Mouse (Mus musculus): Measurements from ENCODE around the gene Myh15. TPM values are rescaled to one million over a fixed set of nuclear protein-coding genes. Genes with fewer than 3 reads are reported as not detected.

Myh15 gene
- polyA plus RNA-seq, 1 experiment from 2014 or later: not detected

DNA sequence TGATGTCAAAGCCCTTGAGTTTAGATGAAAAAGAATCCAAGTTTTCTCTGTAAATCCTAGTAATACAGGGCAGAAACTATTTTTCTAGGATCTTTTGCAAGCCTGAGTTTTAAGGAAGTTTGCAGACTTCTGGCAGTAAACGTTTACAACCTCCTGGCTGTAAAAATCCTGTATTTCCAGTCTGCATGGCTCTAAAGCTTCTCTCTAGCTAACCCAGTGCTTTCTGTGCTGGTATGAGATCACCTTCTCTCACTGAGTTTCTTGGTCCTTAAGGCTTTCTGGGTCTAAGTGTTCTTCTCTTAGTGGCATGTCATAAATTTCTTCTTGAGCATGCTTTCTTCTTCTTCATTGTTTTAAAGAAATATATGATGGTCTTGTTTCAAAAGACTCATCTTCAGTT lies 70.7 kb downstream of the Myh15 start:
- WGBS: 33% methylated on average over 1 of the region's 1 CpGs
- ATAC-seq (ENCODE audit: insufficient number of reproducible peaks, insufficient read depth, low FRiP score, low read depth): no peak

DNA sequence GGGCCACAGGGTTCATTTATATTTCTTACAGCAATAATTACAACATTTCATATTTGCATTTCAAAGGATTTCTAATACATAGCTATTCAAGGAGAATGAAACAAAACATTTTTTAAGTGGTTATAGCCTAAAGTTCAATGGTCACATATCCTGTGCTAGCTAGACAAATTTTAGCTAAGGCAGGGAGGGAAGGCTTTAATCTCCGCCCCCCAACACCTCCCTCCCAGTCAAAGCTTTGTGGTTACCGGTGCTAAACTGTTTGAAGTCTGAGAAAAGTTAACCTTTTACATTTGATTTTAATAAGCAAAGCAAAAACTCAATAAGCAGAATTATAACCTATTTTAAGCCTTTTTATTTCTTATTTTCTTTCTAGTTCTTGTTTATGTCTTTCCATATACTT lies 98.9 kb downstream of the Myh15 start:
- Histone ChIP-seq H3K9ac (replicated peaks; ENCODE audit: low read depth, low read length) (no peak overlapping the region), H3K36me3 (ENCODE audit: control insufficient read depth, insufficient read depth, low read length) (no peaks in the 10 kb centered on the region), H3K27ac (ENCODE audit: low read length) (no peak overlapping the region), H3K4me1 (ENCODE audit: control insufficient read depth, insufficient read depth, low read length) (no peaks in the 10 kb centered on the region), H3K4me2 (replicated peaks; ENCODE audit: low read depth, low read length) (no peak overlapping the region), H3K27me3 (ENCODE audit: control insufficient read depth, insufficient read depth, low read length) (no peaks in the 10 kb centered on the region), H3K9me3 (ENCODE audit: control insufficient read depth, low read depth, low read length) (no peaks in the 10 kb centered on the region), H3K4me3 (ENCODE audit: low read depth, low read length) (no peak overlapping the region)
- ATAC-seq (ENCODE audit: insufficient number of reproducible peaks, insufficient read depth, low FRiP score, low read depth): no peak
- WGBS: 81% methylated on average over 2 of the region's 2 CpGs

More for the DNA sequence above, 70.7 kb downstream of the Myh15 start:
- Histone ChIP-seq H3K4me1 (ENCODE audit: control insufficient read depth, insufficient read depth, low read length) (no peaks in the 10 kb centered on the region), H3K36me3 (ENCODE audit: control insufficient read depth, insufficient read depth, low read length) (no peaks in the 10 kb centered on the region), H3K27me3 (ENCODE audit: control insufficient read depth, insufficient read depth, low read length) (no peaks in the 10 kb centered on the region), H3K4me3 (ENCODE audit: low read depth, low read length) (no peak overlapping the region), H3K9me3 (ENCODE audit: control insufficient read depth, low read depth, low read length) (no peaks in the 10 kb centered on the region), H3K27ac (ENCODE audit: low read length) (no peak overlapping the region), H3K4me2 (replicated peaks; ENCODE audit: low read depth, low read length) (no peak overlapping the region), H3K9ac (replicated peaks; ENCODE audit: low read depth, low read length) (no peak overlapping the region)

DNA sequence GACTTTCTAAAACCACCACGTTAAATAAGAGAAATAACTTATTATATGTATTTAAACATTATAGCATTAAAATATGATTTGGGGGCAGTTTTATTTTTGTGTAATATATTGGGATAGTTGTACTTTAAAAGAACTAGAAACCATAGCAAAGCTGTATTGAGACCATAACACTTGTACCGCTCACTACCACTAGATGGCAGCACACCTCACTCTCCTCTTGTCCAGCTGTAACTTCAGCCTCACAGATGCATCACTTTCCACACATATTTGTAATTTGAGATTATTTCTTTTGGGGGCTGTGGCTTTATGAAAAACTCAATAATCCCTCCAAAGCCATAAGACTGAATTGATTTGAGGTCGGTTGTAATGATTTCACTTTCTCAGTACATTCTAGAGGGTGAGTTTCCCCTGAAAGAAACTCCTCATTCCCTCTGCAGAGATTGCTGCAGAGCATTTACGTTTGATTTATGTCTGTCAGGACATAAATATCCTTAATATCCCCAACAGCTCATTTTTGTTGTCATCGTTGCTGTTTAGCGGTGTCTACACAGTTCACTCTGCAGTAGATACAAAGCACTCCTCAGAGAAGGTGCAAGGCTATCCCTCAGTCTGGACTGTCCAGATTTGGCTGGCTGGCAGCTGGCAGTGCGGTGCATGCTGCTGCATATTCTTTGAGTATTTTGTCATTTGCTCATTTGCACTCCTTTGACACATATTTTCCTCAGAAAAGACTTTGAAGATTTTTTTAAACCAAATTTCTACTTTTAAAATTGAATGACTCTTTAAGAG lies 107.3 kb downstream of the Myh15 start:
- Histone ChIP-seq H3K36me3 (ENCODE audit: control insufficient read depth, insufficient read depth, low read length) (no peaks in the 10 kb centered on the region), H3K9me3 (ENCODE audit: control insufficient read depth, low read depth, low read length) (no peaks in the 10 kb centered on the region), H3K27ac (ENCODE audit: low read length) (no peak overlapping the region), H3K9ac (replicated peaks; ENCODE audit: low read depth, low read length) (no peak overlapping the region), H3K4me2 (replicated peaks; ENCODE audit: low read depth, low read length) (no peak overlapping the region), H3K4me1 (ENCODE audit: control insufficient read depth, insufficient read depth, low read length) (no peaks in the 10 kb centered on the region), H3K27me3 (ENCODE audit: control insufficient read depth, insufficient read depth, low read length) (no peaks in the 10 kb centered on the region), H3K4me3 (ENCODE audit: low read depth, low read length) (no peak overlapping the region)
- ATAC-seq (ENCODE audit: insufficient number of reproducible peaks, insufficient read depth, low FRiP score, low read depth): no peak
- 33% methylated on average over 7 of the region's 7 CpGs for WGBS

GRCm38 (mm10) chr16:49165728-49166127 lies 108.4 kb downstream of the Myh15 start:
- 79% methylated on average over 11 of the region's 11 CpGs for WGBS
- Histone ChIP-seq H3K27me3 (ENCODE audit: control insufficient read depth, insufficient read depth, low read length) (no peaks in the 10 kb centered on the region), H3K4me1 (ENCODE audit: control insufficient read depth, insufficient read depth, low read length) (no peaks in the 10 kb centered on the region), H3K9me3 (ENCODE audit: control insufficient read depth, low read depth, low read length) (no peaks in the 10 kb centered on the region), H3K27ac (ENCODE audit: low read length) (no peak overlapping the region), H3K4me2 (replicated peaks; ENCODE audit: low read depth, low read length) (no peak overlapping the region), H3K9ac (replicated peaks; ENCODE audit: low read depth, low read length) (no peak overlapping the region), H3K4me3 (ENCODE audit: low read depth, low read length) (no peak overlapping the region), H3K36me3 (ENCODE audit: control insufficient read depth, insufficient read depth, low read length) (no peaks in the 10 kb centered on the region)
- ATAC-seq (ENCODE audit: insufficient number of reproducible peaks, insufficient read depth, low FRiP score, low read depth): no peak

- Histone ChIP-seq H3K4me3 (ENCODE audit: low read depth, low read length) (no peak overlapping the region), H3K9me3 (ENCODE audit: control insufficient read depth, low read depth, low read length) (no peaks in the 10 kb centered on the region), H3K4me1 (ENCODE audit: control insufficient read depth, insufficient read depth, low read length) (no peaks in the 10 kb centered on the region), H3K4me2 (replicated peaks; ENCODE audit: low read depth, low read length) (no peak overlapping the region), H3K36me3 (ENCODE audit: control insufficient read depth, insufficient read depth, low read length) (no peaks in the 10 kb centered on the region), H3K27me3 (ENCODE audit: control insufficient read depth, insufficient read depth, low read length) (no peaks in the 10 kb centered on the region), H3K27ac (ENCODE audit: low read length) (no peak overlapping the region), H3K9ac (replicated peaks; ENCODE audit: low read depth, low read length) (no peak overlapping the region)
- ATAC-seq (ENCODE audit: insufficient number of reproducible peaks, insufficient read depth, low FRiP score, low read depth): no peak
- WGBS: 88% methylated on average over 12 of the region's 12 CpGs
Observed at GRCm38 (mm10) chr16:49167325-49167724, 110.0 kb downstream of the Myh15 start.

- H3K9me3 ChIP-seq (ENCODE audit: control insufficient read depth, low read depth, low read length): no peaks in the 10 kb centered on the region
- no peaks in the 10 kb centered on the region for H3K27me3 ChIP-seq (ENCODE audit: control insufficient read depth, insufficient read depth, low read length)
- H3K4me2 ChIP-seq (replicated peaks; ENCODE audit: low read depth, low read length): no peak overlapping the region
- no peak overlapping the region for H3K27ac ChIP-seq (ENCODE audit: low read length)
- 69% methylated on average over 1 of the region's 1 CpGs for WGBS
- H3K9ac ChIP-seq (replicated peaks; ENCODE audit: low read depth, low read length): no peak overlapping the region
- no peak overlapping the region for H3K4me3 ChIP-seq (ENCODE audit: low read depth, low read length)
- ATAC-seq (ENCODE audit: insufficient number of reproducible peaks, insufficient read depth, low FRiP score, low read depth): no peak
- H3K36me3 ChIP-seq (ENCODE audit: control insufficient read depth, insufficient read depth, low read length): no peaks in the 10 kb centered on the region
- H3K4me1 ChIP-seq (ENCODE audit: control insufficient read depth, insufficient read depth, low read length): no peaks in the 10 kb centered on the region
Observed at GRCm38 (mm10) chr16:49175077-49175476, 117.8 kb downstream of the Myh15 start.

DNA sequence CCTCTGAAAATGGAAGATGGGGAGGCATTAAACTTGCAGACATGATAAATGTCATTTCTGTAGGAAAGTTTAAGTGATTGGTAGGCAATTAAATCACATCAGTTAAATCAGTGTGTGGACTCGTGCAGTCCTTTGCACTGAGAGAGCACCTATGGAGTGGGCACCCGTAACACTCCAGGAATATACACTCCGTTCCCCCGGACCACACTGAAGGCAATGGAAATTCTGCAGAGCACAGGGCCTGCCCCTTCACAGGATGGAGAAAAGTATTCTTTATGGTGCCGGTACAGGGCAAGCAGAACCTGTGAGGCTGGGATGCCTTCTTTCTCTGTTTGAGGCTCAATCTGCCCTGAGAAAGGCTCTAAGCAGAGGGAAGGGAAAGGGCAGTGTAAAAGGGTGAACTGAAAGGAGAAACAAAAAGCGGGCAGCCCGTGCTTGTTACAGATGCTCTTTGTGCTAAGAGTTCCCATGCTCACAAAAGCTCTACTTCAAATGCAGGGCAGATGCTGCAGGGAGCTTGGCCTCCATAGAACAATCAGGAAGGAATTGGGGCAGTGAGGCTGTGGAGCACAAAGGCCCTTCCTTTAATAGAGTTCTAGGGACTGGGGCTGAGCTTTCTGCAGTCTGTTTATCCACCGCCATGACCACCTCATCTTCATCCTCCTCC lies 118.6 kb downstream of the Myh15 start:
- Histone ChIP-seq H3K27ac (ENCODE audit: low read length) (no peak overlapping the region), H3K27me3 (ENCODE audit: control insufficient read depth, insufficient read depth, low read length) (no peaks in the 10 kb centered on the region), H3K9me3 (ENCODE audit: control insufficient read depth, low read depth, low read length) (no peaks in the 10 kb centered on the region), H3K4me3 (ENCODE audit: low read depth, low read length) (no peak overlapping the region), H3K36me3 (ENCODE audit: control insufficient read depth, insufficient read depth, low read length) (no peaks in the 10 kb centered on the region), H3K4me1 (ENCODE audit: control insufficient read depth, insufficient read depth, low read length) (no peaks in the 10 kb centered on the region), H3K4me2 (replicated peaks; ENCODE audit: low read depth, low read length) (no peak overlapping the region), H3K9ac (replicated peaks; ENCODE audit: low read depth, low read length) (no peak overlapping the region)
- no peak for ATAC-seq (ENCODE audit: insufficient number of reproducible peaks, insufficient read depth, low FRiP score, low read depth)
- 89% methylated on average over 8 of the region's 8 CpGs for WGBS

- H3K4me2 ChIP-seq (replicated peaks; ENCODE audit: low read depth, low read length): no peak overlapping the region
- no peak overlapping the region for H3K27ac ChIP-seq (ENCODE audit: low read length)
- H3K36me3 ChIP-seq (ENCODE audit: control insufficient read depth, insufficient read depth, low read length): no peaks in the 10 kb centered on the region
- H3K4me3 ChIP-seq (ENCODE audit: low read depth, low read length): no peak overlapping the region
- ATAC-seq (ENCODE audit: insufficient number of reproducible peaks, insufficient read depth, low FRiP score, low read depth): no peak
- H3K27me3 ChIP-seq (ENCODE audit: control insufficient read depth, insufficient read depth, low read length): no peaks in the 10 kb centered on the region
- no peaks in the 10 kb centered on the region for H3K9me3 ChIP-seq (ENCODE audit: control insufficient read depth, low read depth, low read length)
- H3K4me1 ChIP-seq (ENCODE audit: control insufficient read depth, insufficient read depth, low read length): no peaks in the 10 kb centered on the region
- no peak overlapping the region for H3K9ac ChIP-seq (replicated peaks; ENCODE audit: low read depth, low read length)
- 79% methylated on average over 2 of the region's 2 CpGs for WGBS
Observed at GRCm38 (mm10) chr16:49193521-49193920, 136.2 kb downstream of the Myh15 start.
